Mouse (Mus musculus) right cerebral cortex, postnatal 25 days (tissue): ENCODE results near the gene Pate2.
"Not testable (repeated sequence)": the region's sequence is repeated elsewhere in the genome, so short reads cannot be mapped to it uniquely, and the experiment has no call there.

ENCODE experiments used
- DNase-seq: peaks from one replicate; pipeline ENCODE4 v3.0.0; 2022

The Pate2 gene

GRCm38 (mm10) chr9:35558257-35559008 is 11.7 kb upstream of the Pate2 start, which contains the start of the genes Ddx25 and Pus3:
TSS of gene Ddx25 (minus strand) at chr9:35558528.
TSS of gene Pus3 (plus strand) at chr9:35558595.
- peak; percentile 88 for DNase-seq

GRCm38 (mm10) chr9:35559009-35559890 is 10.8 kb upstream of the Pate2 start:
- DNase-seq, result peak; percentile 84

- no peak for DNase-seq
These were observed 9.0 kb upstream of the Pate2 start for GRCm38 (mm10) chr9:35561076-35561475.

GRCm38 (mm10) chr9:35561583-35561982 is 8.5 kb upstream of the Pate2 start:
- no peak for DNase-seq

GRCm38 (mm10) chr9:35564536-35565240 is 5.4 kb upstream of the Pate2 start:
- no peak for DNase-seq

GRCm38 (mm10) chr9:35567995-35568394 is 2.1 kb upstream of the Pate2 start:
- no peak for DNase-seq

- no peak for DNase-seq
These were observed 579 bp downstream of the Pate2 start for GRCm38 (mm10) chr9:35570663-35571062.

- no peak for DNase-seq
These were observed 4.3 kb downstream of the Pate2 start for GRCm38 (mm10) chr9:35574416-35574815.

- no peak for DNase-seq
These were observed 17.6 kb downstream of the Pate2 start for GRCm38 (mm10) chr9:35587674-35588073.

GRCm38 (mm10) chr9:35592903-35593302 is 22.8 kb downstream of the Pate2 start:
- no peak for DNase-seq

- no peak for DNase-seq
These were observed 37.7 kb downstream of the Pate2 start for GRCm38 (mm10) chr9:35607647-35608405.

- no peak for DNase-seq
These were observed 41.8 kb downstream of the Pate2 start, which contains the start of gene Pate4 for GRCm38 (mm10) chr9:35611841-35612240. TSS of gene Pate4 (minus strand) at chr9:35611941.

GRCm38 (mm10) chr9:35614005-35614404 is 43.9 kb downstream of the Pate2 start:
- no peak for DNase-seq

GRCm38 (mm10) chr9:35616784-35617183 is 46.7 kb downstream of the Pate2 start:
- not testable (repeated sequence) for DNase-seq

GRCm38 (mm10) chr9:35632981-35633380 is 62.9 kb downstream of the Pate2 start:
- DNase-seq, result no peak

GRCm38 (mm10) chr9:35648102-35648501 is 78.0 kb downstream of the Pate2 start, which contains the start of gene Pate3:
TSS of gene Pate3 (minus strand) at chr9:35648202.
- DNase-seq, result no peak

- DNase-seq, result no peak
These were observed 103.5 kb downstream of the Pate2 start for GRCm38 (mm10) chr9:35673557-35673956.

- DNase-seq, result no peak
These were observed 116.9 kb downstream of the Pate2 start, which contains the start of gene Pate1 for GRCm38 (mm10) chr9:35687013-35687412. TSS of gene Pate1 (minus strand) at chr9:35687390.

GRCm38 (mm10) chr9:35691924-35692323 is 121.8 kb downstream of the Pate2 start:
- no peak for DNase-seq

- no peak for DNase-seq
These were observed 137.2 kb downstream of the Pate2 start for GRCm38 (mm10) chr9:35707265-35707664.
